Mouse (Mus musculus) cerebral cortex, adult 2 months (tissue): ENCODE data around the gene Usp30.

Source experiments
- WGBS: fragments of 180-500 bp; shearing (Covaris S2); methylation state at CpG from one replicate; pipeline ENCODE4 v1.1.7; 2018; 5-methylcytosine and 5-hydroxymethylcytosine counted together

The Usp30 gene

GRCm38 (mm10) chr5:114155168-114155933, 90.1 kb downstream of the Usp30 start:
- 76% methylated on average over 9 of the region's 9 CpGs for WGBS

- WGBS: 64% methylated on average over 7 of the region's 7 CpGs
Measured at GRCm38 (mm10) chr5:114157236-114157635, 92.0 kb downstream of the Usp30 start.

- 82% methylated on average over 6 of the region's 6 CpGs for WGBS
Measured at GRCm38 (mm10) chr5:114161424-114161823, 96.2 kb downstream of the Usp30 start.

- 40% methylated on average over 12 of the region's 12 CpGs for WGBS
Measured at GRCm38 (mm10) chr5:114162106-114162815, 97.0 kb downstream of the Usp30 start.

- WGBS: 37% methylated on average over 6 of the region's 6 CpGs
Measured at GRCm38 (mm10) chr5:114163117-114163696, 97.9 kb downstream of the Usp30 start.

GRCm38 (mm10) chr5:114170345-114170744, 105.1 kb downstream of the Usp30 start:
- WGBS: 90% methylated on average over 7 of the region's 7 CpGs

- WGBS: 93% methylated on average over 3 of the region's 3 CpGs
Measured at GRCm38 (mm10) chr5:114172936-114173335, 107.7 kb downstream of the Usp30 start.

- 72% methylated on average over 7 of the region's 7 CpGs for WGBS
Measured at GRCm38 (mm10) chr5:114173458-114173857, 108.2 kb downstream of the Usp30 start.

GRCm38 (mm10) chr5:114173877-114174581, 108.8 kb downstream of the Usp30 start:
- 22% methylated on average over 16 of the region's 16 CpGs for WGBS
